Mouse (Mus musculus) embryonic facial prominence, embryonic 15.5 days (tissue): ENCODE results near the gene Cit. TPM values are rescaled to one million over a fixed set of nuclear protein-coding genes. Genes with fewer than 3 reads are reported as not detected.

Experiments used
- ATAC-seq: fragments of 200-750 bp; cut with Nextera tagmentation; 2 replicates; pipeline ENCODE4 v1.8.0; 2017; ENCODE audit warnings: low read depth, moderate TSS enrichment; ENCODE audit not compliant: insufficient number of reproducible peaks, low FRiP score, low TSS enrichment
- H3K27ac ChIP-seq: fragments of 300-500 bp; sonication (generic); replicated peaks from 2 replicates; pipeline ENCODE4 v1.5.1; 2015; ENCODE audit warnings: mild to moderate bottlenecking, inconsistent platforms
- H3K27me3 ChIP-seq: fragments of 300-500 bp; sonication (generic); 2 replicates; pipeline ENCODE4 v1.6.1; 2015; ENCODE audit warnings: inconsistent platforms
- H3K36me3 ChIP-seq: fragments of 300-500 bp; sonication (generic); 2 replicates; pipeline ENCODE4 v1.6.1; 2015; ENCODE audit warnings: mild to moderate bottlenecking, inconsistent platforms
- H3K4me1 ChIP-seq: fragments of 300-500 bp; sonication (generic); 2 replicates; pipeline ENCODE4 v1.6.1; 2015; ENCODE audit warnings: inconsistent platforms
- H3K4me2 ChIP-seq: fragments of 300-500 bp; sonication (generic); replicated peaks from 2 replicates; pipeline ENCODE4 v1.6.1; 2015; ENCODE audit warnings: mild to moderate bottlenecking, inconsistent platforms
- H3K4me3 ChIP-seq: fragments of 300-500 bp; sonication (generic); replicated peaks from 2 replicates; pipeline ENCODE4 v1.5.1; 2015; ENCODE audit warnings: mild to moderate bottlenecking, inconsistent platforms
- H3K9ac ChIP-seq: fragments of 300-500 bp; sonication (generic); 2 replicates; pipeline ENCODE4 v1.6.1; 2015; ENCODE audit warnings: inconsistent platforms
- H3K9me3 ChIP-seq: fragments of 300-500 bp; sonication (generic); replicated peaks from 2 replicates; pipeline ENCODE4 v1.6.1; 2016; ENCODE audit warnings: inconsistent platforms
- WGBS: fragments of 180-500 bp; shearing (Covaris S2); methylation state at CpG from one replicate; pipeline ENCODE4 v1.1.7; 2015; 5-methylcytosine and 5-hydroxymethylcytosine counted together
- polyA plus RNA-seq: library from polyadenylated mRNA; unstranded; fragments of >200 nt; fragmentation: Nextera tagmentation; extraction: Ambion mirVana; gene quantifications from 2 replicates; pipeline ENCODE4 v1.2.1, GENCODE M21; 2015

Cit gene
- polyA plus RNA-seq, 1 experiment from 2014 or later: 26.5 TPM

DNA sequence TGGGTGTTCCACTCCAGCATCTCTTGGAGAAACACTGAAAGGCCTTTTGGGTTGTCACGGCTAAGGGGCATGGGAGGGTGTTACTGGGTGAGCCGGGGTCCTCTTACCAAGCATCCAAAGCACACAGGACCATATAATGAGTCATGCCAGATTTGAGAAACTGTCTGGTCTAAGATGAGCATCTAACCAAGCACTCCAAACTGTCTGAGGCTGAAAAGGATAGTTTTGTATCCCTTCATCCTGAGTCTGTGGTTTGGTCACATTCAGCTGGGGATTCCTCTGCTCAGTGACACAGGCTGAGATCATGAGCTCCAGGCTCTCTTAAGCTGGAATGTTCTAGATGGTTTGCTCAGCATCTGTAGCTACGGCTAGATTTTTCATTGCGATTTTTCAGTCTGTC lies 7.4 kb downstream of the Cit start:
- H3K36me3 ChIP-seq: peaks cover 16% of the 10 kb centered on the region; the same call in 1 of the 2 replicates
- no peak overlapping the region for H3K9ac ChIP-seq
- no peaks in the 10 kb centered on the region for H3K9me3 ChIP-seq
- 0 out of 2 replicates have a peak, but pooled peaks cover 5% of the 10 kb centered on the region for H3K4me1 ChIP-seq
- ATAC-seq: no peak
- H3K4me3 ChIP-seq: no peak overlapping the region
- no peaks in the 10 kb centered on the region for H3K27me3 ChIP-seq
- H3K4me2 ChIP-seq: no peak overlapping the region
- no peak overlapping the region for H3K27ac ChIP-seq
- WGBS: 88% methylated on average over 4 of the region's 4 CpGs

DNA sequence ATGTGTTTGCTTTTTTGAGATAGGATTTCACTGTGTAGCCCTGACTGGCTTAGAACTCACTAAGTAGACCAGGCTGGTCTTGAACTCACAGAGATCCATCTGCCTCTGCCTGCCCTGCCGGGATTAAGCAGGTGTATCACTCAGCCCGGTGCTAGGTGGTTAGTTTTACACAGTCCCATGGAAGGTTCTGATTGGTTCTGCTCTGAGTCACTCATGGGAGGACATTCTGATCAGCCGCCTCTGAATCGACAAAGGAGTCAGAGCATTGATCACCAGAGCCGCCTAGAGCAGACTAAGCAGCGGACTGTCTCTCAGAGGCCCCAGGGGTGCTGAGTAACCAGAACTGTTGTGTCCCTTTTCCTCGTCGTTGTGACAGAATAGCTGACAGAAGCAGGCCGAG lies 8.6 kb downstream of the Cit start:
- ATAC-seq: no peak
- H3K9me3 ChIP-seq: no peaks in the 10 kb centered on the region
- H3K4me3 ChIP-seq: no peak overlapping the region
- WGBS: 91% methylated on average over 9 of the region's 9 CpGs
- peaks cover 16% of the 10 kb centered on the region; the same call in 1 of the 2 replicates for H3K36me3 ChIP-seq
- H3K4me1 ChIP-seq: 0 out of 2 replicates have a peak, but pooled peaks cover 2% of the 10 kb centered on the region
- no peak overlapping the region for H3K9ac ChIP-seq
- no peaks in the 10 kb centered on the region for H3K27me3 ChIP-seq
- H3K4me2 ChIP-seq: no peak overlapping the region
- H3K27ac ChIP-seq: no peak overlapping the region

DNA sequence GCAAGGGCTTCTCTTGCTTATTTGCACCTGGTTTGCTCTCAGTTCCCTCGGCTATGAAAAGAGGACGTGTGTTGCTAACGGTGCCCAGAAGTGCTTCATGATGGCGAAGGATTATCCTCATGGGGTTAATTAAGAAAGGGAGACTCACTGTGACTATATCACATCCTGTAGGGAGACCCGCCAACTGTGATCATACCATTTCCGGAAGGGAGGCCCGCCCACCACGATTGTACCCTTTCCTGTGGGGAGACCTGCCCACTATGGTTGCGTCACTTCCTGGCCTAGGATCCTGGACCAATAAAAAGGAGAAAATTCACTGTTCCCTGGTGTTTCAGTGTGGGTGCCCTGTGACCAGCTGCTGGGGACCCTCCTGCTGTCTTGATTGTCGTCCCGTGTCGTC lies 9.3 kb downstream of the Cit start:
- peak; percentile 26; the same call in 1 of the 2 replicates for ATAC-seq
- H3K27me3 ChIP-seq: no peaks in the 10 kb centered on the region
- 0 out of 2 replicates have a peak, but pooled peaks cover 3% of the 10 kb centered on the region for H3K4me1 ChIP-seq
- no peak overlapping the region for H3K9ac ChIP-seq
- H3K4me3 ChIP-seq: no peak overlapping the region
- H3K4me2 ChIP-seq: no peak overlapping the region
- no peaks in the 10 kb centered on the region for H3K9me3 ChIP-seq
- H3K27ac ChIP-seq: no peak overlapping the region
- whole genome bisulfite sequencing: 81% methylated on average over 12 of the region's 12 CpGs
- peaks cover 14% of the 10 kb centered on the region; the same call in 1 of the 2 replicates for H3K36me3 ChIP-seq

- peaks cover 6% of the 10 kb centered on the region; the same call in 1 of the 2 replicates for H3K4me1 ChIP-seq
- ATAC-seq: no peak
- no peaks in the 10 kb centered on the region for H3K27me3 ChIP-seq
- no peak overlapping the region for H3K27ac ChIP-seq
- peaks cover 11% of the 10 kb centered on the region; the same call in 1 of the 2 replicates for H3K36me3 ChIP-seq
- no peak overlapping the region; the same call in 1 of the 2 replicates for H3K9ac ChIP-seq
- WGBS: 60% methylated on average over 6 of the region's 6 CpGs
- H3K9me3 ChIP-seq: no peaks in the 10 kb centered on the region
- H3K4me3 ChIP-seq: no peak overlapping the region
- H3K4me2 ChIP-seq: no peak overlapping the region
Observed at GRCm38 (mm10) chr5:115858652-115859051, 13.6 kb downstream of the Cit start.

- H3K9me3 ChIP-seq: no peaks in the 10 kb centered on the region
- peaks cover 6% of the 10 kb centered on the region; the same call in 1 of the 2 replicates for H3K4me1 ChIP-seq
- no peak for ATAC-seq
- H3K9ac ChIP-seq: no peak overlapping the region
- no peak overlapping the region for H3K4me2 ChIP-seq
- 80% methylated on average over 9 of the region's 9 CpGs for WGBS
- no peaks in the 10 kb centered on the region for H3K27me3 ChIP-seq
- no peak overlapping the region for H3K4me3 ChIP-seq
- H3K36me3 ChIP-seq: peaks cover 15% of the 10 kb centered on the region; the same call in 1 of the 2 replicates
- H3K27ac ChIP-seq: no peak overlapping the region
Observed at GRCm38 (mm10) chr5:115859461-115859860, 14.4 kb downstream of the Cit start.

GRCm38 (mm10) chr5:115861991-115862390 lies 16.9 kb downstream of the Cit start:
- Histone ChIP-seq H3K4me2 (no peak overlapping the region), H3K9ac (no peak overlapping the region), H3K36me3 (peaks cover 12% of the 10 kb centered on the region; the same call in 1 of the 2 replicates), H3K4me1 (peaks cover 6% of the 10 kb centered on the region; the same call in 1 of the 2 replicates), H3K4me3 (no peak overlapping the region), H3K27me3 (no peaks in the 10 kb centered on the region), H3K27ac (no peak overlapping the region), H3K9me3 (no peaks in the 10 kb centered on the region)
- 0 out of 2 replicates have a peak, but pooled peaks have one; percentile 31 for ATAC-seq
- 93% methylated on average over 10 of the region's 10 CpGs for WGBS

DNA sequence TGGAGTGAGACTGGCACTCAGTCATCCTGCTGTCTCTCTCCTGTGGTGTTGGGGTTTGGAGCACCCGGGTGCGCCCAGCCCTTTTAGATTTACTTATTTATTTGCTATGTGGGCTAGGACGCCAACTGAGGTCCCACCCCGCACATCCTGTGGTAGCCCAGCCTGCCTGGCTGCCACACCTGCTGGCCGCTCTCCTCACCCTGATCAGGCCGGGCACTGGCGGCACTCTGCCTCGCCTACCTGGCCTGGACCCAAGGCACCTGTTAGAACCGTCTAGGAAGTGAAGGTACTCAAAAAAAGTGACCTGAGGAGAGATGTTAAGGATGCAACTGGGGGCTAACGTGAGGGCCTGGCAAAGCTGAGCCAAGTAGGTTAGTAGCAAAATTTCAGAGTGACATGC lies 17.4 kb downstream of the Cit start:
- Histone ChIP-seq H3K27ac (no peak overlapping the region), H3K9me3 (no peaks in the 10 kb centered on the region), H3K4me1 (peaks cover 6% of the 10 kb centered on the region; the same call in 1 of the 2 replicates), H3K4me2 (no peak overlapping the region), H3K27me3 (no peaks in the 10 kb centered on the region), H3K9ac (no peak overlapping the region), H3K36me3 (peaks cover 12% of the 10 kb centered on the region; the same call in 1 of the 2 replicates), H3K4me3 (no peak overlapping the region)
- no peak for ATAC-seq
- WGBS: 88% methylated on average over 10 of the region's 10 CpGs

- Histone ChIP-seq H3K36me3 (peaks cover 12% of the 10 kb centered on the region; the same call in 1 of the 2 replicates), H3K9ac (no peak overlapping the region), H3K27ac (no peak overlapping the region), H3K27me3 (no peaks in the 10 kb centered on the region), H3K9me3 (no peaks in the 10 kb centered on the region), H3K4me2 (no peak overlapping the region), H3K4me3 (no peak overlapping the region), H3K4me1 (no peaks in the 10 kb centered on the region)
- ATAC-seq: no peak
- 69% methylated on average over 11 of the region's 11 CpGs for WGBS
Observed at GRCm38 (mm10) chr5:115866296-115866695, 21.2 kb downstream of the Cit start.

- H3K27ac ChIP-seq: no peak overlapping the region
- no peak for ATAC-seq
- 71% methylated on average over 12 of the region's 12 CpGs for WGBS
Observed at GRCm38 (mm10) chr5:115868540-115868939, 23.5 kb downstream of the Cit start.

GRCm38 (mm10) chr5:115869198-115869597 lies 24.1 kb downstream of the Cit start:
- no peak overlapping the region for H3K4me2 ChIP-seq
- no peak overlapping the region for H3K9ac ChIP-seq
- no peak overlapping the region for H3K4me3 ChIP-seq
- no peaks in the 10 kb centered on the region for H3K27me3 ChIP-seq
- H3K27ac ChIP-seq: no peak overlapping the region
- H3K4me1 ChIP-seq: no peaks in the 10 kb centered on the region
- 84% methylated on average over 15 of the region's 15 CpGs for WGBS
- H3K36me3 ChIP-seq: 0 out of 2 replicates have a peak, but pooled peaks cover 8% of the 10 kb centered on the region
- no peak for ATAC-seq
- H3K9me3 ChIP-seq: no peaks in the 10 kb centered on the region

More at GRCm38 (mm10) chr5:115868540-115868939, 23.5 kb downstream of the Cit start:
- Histone ChIP-seq H3K4me1 (no peaks in the 10 kb centered on the region), H3K9me3 (no peaks in the 10 kb centered on the region), H3K27me3 (no peaks in the 10 kb centered on the region), H3K4me3 (no peak overlapping the region), H3K36me3 (0 out of 2 replicates have a peak, but pooled peaks cover 10% of the 10 kb centered on the region), H3K4me2 (no peak overlapping the region), H3K9ac (no peak overlapping the region)

- no peak for ATAC-seq
- Histone ChIP-seq H3K27ac (no peak overlapping the region), H3K4me1 (no peaks in the 10 kb centered on the region), H3K4me2 (no peak overlapping the region), H3K4me3 (no peak overlapping the region), H3K36me3 (peaks cover 9% of the 10 kb centered on the region; the same call in 1 of the 2 replicates), H3K9me3 (no peaks in the 10 kb centered on the region), H3K27me3 (no peaks in the 10 kb centered on the region), H3K9ac (no peak overlapping the region)
- 90% methylated on average over 10 of the region's 10 CpGs for WGBS
Observed at GRCm38 (mm10) chr5:115871153-115871552, 26.1 kb downstream of the Cit start.

DNA sequence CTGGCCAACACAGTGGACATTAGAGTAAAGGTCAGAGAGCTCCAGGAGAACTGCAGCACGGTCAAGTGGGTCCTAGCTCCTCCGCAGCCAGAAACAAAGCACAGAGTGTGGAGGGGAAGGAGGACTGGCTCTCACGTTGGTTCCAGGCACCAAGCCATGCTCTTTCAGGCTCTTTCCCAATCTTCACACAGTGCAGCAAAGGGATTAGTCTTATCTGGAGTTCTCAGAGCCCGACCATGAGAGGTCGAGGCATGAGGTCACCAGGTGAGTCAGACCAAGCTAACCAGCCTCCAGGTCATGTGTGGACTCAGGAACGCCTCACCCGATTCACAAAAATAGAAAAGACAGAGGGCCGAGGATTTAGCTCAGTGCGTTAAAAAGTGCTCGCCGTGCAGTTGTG lies 27.0 kb downstream of the Cit start:
- no peak overlapping the region for H3K4me2 ChIP-seq
- no peaks in the 10 kb centered on the region for H3K4me1 ChIP-seq
- no peak overlapping the region for H3K9ac ChIP-seq
- H3K36me3 ChIP-seq: peaks cover 9% of the 10 kb centered on the region; the same call in 1 of the 2 replicates
- no peaks in the 10 kb centered on the region for H3K27me3 ChIP-seq
- H3K27ac ChIP-seq: no peak overlapping the region
- WGBS: 87% methylated on average over 11 of the region's 11 CpGs
- ATAC-seq: no peak
- H3K9me3 ChIP-seq: no peaks in the 10 kb centered on the region
- no peak overlapping the region for H3K4me3 ChIP-seq
